Mouse (Mus musculus) layer of hippocampus, postnatal 36 days (tissue): ENCODE measurements around the gene Chac1. TPM values are rescaled to one million over a fixed set of nuclear protein-coding genes. Genes with fewer than 3 reads are reported as not detected.

Source experiments
- DNase-seq, 2 experiments: peaks; one replicate each; pipeline ENCODE4 v3.0.0; 2022
- total RNA-seq, 2 experiments: library from RNA; stranded (reverse); gene quantifications; 2 replicates each; pipeline ENCODE4 v1.2.3; 2021

Chac1 gene
- 1 to 10 TPM; 5.2 to 5.8 TPM for total RNA-seq

DNA sequence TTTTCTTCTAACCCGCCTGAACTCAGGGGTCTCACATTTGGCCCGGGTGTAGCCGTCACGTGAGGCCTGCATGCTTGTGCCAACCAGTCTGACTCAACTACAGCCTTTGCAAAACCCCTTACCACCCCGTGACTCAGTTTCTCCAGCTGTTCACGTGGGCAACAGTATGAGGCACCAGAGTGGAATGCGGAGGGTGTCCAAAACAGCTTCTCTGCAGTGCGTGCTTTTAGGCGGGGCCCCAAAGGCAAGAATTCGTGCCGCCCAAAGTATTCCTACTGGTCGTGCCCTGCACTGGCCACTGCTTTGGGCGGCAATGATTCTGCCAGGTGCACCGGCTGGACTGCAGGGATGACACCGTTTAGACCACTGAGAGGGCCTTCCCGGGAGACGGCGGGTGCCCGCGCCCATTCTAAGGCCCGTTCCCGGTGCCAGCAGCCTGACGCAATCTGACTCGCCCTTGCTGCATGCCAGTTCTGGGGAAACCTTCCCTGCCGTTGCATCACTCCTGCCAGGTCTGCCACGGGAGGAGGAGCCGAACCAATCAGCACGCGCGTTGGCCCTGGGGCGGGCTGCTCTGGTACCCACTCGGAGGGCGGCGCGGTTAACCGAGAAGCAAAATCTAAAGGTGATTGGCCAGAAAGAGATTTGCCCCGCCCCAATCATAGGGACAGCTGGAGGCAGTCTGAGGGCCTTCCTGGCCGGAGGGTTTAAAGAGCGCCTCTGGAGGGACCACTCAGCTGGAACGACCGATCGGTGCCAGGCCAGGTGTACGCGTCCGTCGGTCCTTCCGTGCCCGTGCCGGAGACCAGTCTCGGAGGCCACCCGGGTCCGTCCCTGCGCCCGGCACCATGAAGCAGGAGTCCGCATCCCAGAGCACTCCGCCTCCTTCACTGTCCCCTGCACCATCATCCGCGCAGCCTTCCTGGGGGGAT is at the start of gene Chac1:
Gene Chac1, plus strand, starts transcription at position 675 of the 932 bp plus-strand sequence.
- DNase-seq: peak; percentile 91 to 92

DNA sequence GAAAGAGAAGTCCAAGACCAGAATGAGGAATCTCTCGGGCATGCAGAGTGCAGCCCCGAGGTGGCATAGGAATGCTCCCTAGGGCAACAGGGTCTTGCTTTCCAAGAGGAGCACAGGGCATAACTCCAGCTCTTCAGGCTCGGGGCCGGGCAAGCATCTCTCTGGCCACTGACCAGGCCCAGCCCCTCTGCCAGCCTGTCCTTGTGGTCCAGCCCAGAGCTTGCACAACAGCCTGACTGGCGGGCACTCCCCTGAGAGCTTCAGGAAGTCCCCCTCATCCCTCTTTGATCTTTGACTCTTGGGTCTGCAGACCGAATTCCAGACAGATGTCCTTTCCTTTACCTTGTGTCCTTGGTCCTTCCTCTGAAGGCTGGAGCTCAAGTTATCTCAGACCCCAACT is 48.2 kb upstream of the Chac1 start:
- no peak for DNase-seq

DNA sequence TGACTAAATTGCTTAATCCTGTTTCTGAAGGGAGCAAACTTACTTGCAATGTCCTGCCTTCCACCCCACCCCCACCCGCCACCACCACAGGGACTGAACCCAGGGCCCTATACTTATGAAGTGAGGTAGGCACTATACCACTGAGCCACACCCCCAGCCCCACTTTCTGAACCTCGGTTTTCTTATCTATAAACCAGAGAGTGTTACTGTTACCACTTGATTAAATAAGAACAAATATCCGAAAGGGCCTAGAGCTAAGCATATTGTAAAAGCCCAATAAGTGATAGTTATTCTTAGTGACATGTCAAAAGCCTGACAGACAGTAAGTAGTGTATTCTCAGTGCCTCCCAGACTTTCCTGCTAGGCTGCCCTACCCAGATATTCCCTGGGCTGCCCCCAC is 46.6 kb upstream of the Chac1 start:
- DNase-seq: no peak

DNA sequence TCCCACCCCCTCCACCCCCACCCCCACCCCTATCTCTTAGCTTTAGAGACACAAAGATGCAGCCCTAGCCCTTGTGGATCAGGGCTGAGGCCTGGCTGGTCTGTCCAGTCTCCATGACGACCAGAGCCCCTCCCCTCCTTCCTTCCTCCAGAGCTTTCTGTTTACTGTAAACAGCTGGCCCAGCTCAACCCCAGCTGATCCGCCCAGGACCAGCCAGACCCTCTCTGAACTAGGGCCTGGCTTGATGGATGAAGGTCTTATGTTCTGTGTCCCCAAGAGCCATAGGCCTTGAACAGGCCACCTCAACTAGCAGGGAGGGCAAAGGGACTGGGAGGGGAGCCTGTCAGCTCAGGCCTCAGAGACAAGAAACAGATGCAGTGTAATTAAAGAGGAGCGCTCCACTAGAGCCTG is 46.2 kb upstream of the Chac1 start:
- DNase-seq: no peak

DNA sequence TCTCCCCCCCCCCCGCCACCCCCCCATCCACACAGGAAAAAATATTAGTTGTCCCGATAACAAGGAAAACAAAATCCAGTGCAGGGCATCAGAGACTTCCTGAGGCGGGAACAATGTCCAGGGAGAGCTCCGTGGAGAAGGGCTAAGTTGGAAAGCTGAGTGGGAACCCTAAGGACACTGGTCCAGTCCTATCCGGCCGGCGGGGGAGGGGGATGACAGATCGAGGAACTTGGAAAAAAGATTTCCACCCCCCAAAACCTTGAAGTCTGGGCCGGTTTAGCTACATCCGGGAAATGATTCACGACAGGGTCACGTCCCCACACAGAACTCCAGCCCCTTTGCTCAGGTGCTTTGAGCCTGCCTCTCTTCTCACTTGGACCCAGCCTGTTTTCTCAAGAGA is 39.5 kb upstream of the Chac1 start:
- DNase-seq: no peak

DNA sequence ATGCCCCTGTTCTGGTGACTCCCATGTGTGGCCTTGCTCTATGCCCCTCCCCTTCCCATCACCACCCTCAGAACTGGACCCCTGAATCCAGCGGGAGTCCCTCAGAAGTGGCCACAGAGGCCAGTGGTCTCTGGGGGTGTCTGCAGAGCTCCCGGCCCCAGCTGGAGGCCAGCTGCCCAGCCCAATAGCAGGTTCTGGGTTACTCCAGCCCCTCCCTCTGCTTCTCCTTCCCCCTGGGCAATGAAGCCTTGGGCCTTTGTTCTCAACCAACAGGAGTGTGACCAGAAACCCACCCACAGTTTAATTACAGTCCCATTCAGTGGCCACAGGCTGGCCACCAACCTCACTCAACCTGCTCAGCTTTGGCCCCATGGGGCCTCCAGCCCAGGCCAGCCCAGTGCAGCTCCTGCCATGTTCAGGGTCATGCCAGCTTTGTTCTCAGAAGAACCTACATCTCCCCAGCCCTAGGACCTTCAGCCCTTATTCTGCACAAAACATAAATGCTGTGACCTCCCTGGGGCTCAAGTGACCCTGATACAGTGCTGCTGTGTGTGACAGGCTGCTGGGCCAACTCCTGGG is 38.6 kb upstream of the Chac1 start:
- DNase-seq: no peak

DNA sequence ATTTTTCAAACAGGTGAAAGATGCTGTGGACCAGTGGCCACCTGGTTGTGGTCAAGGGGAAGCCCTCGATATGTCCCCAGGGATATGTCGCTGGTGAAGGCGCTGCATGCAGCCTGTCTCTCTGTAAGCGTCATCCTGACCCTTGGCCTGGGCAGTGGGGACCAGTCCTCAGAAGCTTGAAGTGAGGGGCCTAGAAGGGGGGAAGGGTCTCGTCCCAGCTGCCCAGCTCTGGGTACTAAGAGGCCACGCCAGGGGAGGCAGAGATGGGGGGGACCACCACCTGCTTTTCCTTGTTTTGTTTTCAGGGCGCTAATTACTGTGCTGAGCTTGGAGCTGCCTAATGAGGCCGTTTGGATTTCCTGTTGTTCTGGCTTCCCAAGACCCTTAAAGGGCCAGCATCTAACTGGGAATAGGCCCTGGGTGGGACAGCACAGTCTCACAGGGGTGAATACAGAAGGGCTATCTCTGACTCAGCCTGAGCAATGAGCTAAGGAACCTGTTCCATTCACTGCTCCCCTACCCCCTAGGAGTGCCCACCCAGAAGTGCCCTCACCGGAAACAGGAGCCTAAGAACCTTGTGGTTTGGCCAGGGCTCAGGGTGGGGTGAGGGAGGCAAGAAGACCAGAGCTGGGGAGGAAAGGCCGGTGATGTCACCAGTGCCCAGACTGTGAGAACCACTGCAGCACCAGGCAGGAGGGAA is 37.1 kb upstream of the Chac1 start:
- no peak for DNase-seq

DNA sequence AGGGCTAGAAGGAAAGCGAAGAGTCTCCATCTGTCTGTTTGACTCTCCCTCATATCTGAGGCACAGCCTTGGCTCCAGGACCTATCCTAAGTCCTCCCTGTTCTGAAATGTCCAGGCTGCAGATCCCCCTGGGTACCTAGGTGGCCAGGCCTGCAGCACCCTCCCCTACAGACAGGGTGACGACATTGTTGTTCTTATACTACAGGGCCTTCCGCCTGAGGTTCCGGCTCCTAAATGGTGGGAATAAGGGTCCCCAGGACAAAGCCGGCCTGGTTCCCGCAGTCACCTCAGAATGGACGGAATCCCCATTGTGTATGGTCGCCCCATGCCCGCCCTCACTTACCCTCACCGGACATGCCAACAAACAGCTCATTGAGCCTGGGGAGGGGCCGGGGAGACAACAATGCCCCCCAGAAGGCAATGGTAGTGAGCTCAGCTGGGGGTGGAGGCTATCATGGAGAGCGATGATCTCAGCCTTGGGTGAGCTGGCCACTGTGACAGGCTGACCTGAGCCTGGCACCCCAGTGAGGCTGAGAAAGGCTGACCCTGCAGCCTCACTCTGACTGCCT is 36.2 kb upstream of the Chac1 start:
- no peak for DNase-seq

DNA sequence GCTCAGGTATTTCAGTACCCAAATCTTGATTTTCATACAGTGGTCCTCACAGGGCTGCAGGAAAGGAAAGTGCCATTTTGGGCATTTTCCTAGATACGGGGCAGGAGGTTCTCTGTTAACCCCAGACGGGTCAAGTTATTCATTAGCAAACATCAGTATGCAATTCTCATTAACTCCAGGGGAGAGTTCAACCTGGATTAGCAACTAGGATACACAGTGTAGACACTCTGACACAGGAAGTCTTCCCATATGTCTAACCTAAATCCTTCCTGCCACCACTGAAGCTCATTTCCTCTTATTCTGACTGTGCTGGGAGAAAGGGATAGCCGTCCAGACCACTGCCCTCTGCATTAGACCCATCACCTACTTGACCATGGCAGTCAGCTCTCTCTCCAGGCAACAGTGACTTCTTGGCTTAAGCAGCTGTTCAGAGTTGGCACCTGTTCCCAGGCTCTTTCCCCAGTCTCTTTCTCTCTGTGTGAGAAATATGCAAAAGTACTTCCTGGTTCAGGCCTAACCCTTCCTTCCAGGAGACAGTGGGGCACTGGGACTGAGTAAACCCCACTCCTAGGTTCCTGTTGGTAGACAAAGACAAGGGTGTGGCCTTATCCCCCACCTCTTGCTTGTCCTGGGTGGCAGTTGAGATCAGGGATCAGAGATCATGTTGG is 32.9 kb upstream of the Chac1 start:
- no peak for DNase-seq

DNA sequence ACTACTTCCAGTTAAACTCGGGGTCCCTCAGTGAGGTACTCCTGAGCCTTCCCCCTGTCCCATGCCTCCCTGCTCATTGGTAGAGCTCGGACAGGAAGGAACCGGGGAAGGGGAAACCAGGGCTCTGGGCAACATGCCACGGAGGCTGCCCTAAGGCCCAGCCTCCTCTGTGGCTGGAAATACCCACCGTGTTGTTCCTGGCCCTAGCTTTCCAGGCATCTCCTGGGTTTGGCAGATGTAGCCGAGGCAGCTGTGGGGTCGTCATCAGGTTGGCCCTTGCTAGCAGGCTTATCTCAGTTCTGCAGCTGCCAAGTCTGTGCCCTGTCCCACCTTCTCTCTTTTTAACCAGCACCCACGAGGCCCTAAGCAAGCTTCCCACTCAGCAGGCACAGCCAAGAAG is 30.5 kb upstream of the Chac1 start:
- no peak for DNase-seq

DNA sequence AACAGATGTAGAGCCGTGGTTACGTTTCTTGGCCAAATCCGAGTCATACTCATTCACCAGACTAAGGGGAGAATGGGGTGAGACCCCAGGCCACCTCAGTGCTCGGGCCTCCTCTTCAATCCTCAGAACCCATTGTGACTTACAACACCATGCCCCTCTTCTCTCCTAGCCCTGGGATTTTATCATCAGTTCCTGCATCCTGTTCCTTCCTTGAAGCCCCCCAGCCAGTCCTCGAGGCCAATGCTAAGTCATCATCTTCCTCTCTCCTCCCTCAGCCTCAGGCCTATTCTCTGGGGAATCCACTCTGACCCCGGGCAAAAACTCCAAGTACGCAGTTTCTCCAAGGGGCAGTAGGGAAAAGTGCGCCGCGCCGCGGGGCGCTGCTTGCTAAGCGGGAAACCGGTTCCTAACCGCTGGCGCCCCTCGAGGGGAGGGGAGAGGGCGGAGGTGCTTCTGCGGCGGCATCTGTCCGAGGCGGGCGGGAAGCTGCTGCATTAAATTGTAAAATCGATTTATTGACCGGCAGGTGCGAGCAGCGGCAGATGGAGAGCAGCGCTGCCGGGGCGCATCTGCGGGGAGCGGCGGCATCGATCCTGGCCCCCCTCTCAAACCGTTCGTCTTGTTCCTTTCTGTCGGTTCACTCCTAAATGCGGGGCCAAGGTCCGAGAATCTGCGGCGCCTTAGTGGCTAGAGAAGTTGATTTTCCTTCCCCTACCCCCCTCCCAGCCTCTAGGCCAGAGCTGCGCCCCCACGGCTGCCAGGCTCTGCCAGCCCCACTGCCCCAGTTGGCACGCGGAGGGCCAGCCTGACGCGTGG is 29.1 kb upstream of the Chac1 start:
- no peak for DNase-seq

DNA sequence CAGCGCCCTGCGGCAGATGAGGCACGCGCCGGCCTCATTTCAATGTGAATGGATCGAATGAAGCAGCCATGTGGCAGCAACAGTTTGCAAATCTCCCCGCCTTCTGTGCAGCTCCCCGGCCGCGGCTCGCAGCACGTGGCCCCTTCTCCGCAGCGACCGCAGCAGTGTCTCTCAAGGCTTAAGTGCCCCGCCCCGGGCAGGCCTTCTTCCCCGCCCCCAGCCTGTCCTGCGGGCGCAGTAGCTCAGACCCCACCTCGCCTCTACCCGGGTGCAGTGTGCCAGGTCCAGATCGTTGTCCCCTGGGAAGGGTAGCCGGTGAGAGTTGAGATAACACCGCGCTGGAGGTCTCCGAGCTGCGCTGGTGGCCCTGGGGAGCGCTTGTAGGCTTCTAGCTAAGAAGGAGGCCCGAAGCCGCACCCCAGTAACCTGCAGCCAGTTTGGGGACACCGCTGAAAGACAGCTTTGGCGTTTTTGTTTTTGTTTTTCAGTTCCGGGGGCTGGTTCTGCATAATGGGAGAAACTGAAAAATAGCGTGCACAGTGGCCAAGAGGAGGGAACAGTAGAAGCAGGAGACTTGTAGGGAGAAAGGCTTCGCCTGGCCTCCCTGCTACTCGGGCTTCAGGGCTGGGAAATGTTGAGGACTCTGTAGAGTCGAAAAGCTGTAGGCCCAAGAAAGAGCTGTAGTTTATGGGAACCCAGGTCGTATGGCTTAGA is 28.3 kb upstream of the Chac1 start:
- peak; percentile 74 for DNase-seq

DNA sequence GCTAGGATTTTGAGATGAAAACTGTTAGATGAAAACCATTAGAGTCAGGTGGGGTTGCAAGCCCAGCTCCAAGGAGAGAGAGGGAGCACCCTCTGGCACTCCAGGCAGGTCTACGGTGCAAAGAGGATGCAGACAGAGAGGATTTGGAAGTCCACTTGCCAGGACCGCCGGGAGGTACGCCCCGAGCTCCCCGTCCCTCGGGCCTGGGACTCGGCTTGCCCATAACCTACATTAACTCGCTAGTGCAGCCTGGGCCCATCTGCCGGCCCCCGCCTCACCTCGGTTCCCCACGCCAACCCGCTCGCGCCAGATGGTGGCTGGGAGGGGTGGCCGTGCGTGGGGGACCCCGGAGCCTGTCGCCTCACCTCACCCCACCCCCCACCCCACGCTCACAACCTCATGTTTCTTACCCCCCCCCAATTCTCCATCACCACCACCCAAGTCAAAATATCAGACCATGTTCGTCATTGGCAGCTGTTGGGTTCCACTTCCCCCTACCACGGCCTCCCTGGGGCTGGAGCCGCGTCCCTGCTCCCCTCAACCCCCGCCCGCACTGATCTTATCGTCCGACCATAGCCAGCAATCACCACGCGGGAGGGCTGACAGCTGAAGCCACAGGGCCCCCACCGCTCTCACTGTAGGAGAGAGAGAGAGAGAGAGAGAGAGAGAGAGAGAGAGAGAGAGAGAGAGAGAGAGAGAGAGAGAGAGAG is 27.0 kb upstream of the Chac1 start:
- no peak for DNase-seq

DNA sequence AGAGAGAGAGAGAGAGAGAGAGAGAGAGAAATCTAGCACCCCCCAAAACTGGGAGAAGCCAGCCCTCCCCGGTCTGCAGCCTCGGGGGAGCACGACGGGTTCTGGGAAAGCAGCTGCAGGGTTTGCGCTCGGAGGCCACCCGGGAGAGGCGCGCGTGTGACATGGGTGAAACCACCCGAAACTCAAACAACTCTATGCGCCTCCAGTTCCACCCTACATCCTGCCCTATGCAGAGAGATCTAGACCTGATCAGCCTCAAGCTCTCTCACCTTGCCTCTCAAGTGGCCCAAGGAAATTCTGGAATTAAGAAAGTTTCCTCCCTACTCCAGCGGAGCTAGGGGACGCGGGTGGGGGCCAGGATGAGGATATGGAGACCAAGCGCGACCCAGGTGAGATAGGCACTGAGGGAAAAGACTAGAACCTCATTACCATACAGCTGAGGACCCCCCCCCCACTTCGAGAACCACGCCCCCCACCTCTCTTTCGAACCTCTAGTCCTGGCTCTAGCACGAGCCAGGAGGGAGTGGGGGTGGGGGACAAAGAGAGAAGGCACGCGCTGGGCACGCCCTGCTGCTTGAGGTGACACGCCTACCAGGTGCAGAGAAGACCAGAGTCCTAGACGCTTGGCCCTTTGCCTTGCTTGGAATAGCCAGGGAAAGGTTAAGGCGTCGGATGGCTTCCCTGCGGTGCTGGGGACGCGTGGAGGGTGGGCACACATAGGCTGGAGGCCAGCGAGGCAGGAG is 26.3 kb upstream of the Chac1 start:
- DNase-seq: no peak

DNA sequence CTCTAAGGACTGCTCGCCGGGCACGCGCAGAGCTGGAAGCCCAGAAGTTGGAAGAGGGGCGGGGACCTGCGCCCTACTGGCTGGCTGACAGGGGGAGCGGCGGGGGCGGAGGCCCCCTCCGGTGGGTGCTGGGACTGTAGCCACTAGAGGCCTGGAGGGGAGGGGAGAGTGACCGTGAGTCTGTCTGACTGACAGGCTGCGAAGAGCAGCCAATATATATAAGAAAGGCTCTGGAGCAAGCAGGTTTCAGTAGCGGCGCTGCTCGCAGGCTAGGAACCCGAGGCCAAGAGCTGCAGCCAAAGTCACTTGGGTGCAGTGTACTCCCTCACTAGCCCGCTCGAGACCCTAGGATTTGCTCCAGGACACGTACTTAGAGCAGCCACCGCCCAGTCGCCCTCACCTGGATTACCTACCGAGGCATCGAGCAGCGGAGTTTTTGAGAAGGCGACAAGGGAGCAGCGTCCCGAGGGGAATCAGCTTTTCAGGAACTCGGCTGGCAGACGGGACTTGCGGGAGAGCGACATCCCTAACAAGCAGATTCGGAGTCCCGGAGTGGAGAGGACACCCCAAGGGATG is 25.4 kb upstream of the Chac1 start, which contains the start of gene Dll4:
Gene Dll4, plus strand, starts transcription at position 217 of the 576 bp plus-strand sequence.
- DNase-seq: no peak

DNA sequence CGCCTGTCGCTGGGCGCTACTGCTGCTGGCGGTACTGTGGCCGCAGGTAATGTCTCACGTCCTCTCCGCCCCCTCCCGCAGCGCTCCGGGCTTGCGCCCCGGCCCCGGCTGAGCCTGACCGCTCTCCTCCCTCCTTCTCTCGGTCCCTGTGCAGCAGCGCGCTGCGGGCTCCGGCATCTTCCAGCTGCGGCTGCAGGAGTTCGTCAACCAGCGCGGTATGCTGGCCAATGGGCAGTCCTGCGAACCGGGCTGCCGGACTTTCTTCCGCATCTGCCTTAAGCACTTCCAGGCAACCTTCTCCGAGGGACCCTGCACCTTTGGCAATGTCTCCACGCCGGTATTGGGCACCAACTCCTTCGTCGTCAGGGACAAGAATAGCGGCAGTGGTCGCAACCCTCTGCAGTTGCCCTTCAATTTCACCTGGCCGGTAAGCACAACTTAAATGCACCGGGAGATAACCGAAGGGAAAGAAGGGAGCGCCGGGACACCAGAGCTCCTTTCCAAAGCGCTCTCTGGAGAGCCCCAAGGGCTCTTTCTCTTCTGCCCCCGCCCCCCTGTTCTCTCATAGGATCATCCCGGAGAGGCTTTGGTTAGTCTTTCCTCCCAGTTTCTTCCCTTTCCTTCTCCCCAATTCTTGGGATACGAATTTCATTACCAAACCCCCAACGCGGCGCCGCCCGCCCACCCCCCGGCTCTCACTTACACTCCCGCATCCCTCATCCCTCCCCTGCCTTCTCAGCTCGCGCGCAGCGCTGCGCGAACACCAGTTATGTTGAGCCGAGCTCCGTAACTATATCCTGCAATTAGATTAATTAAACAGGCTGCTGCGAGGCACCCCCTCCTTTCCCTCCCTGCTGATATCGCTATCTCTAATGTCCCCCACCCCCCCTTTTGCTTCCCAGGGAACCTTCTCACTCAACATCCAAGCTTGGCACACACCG is 24.6 kb upstream of the Chac1 start:
- no peak for DNase-seq

DNA sequence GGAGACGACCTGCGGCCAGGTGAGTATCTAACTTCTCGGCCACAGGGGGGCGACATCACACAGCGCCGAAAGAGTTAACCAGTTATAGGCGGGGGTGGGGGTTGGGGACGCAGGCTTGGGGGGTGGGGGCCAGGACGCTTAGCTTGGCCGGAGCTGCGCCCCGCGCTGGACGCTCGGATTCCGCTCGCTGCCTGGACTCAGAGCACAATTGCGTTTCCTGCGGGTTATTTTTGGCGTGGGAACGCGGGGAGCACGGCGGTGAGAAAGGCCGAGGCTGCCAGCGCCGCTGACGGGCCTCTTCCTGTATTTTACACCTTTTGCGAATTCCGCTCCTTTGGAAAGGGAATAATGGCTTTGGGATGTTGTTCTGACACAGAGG is 23.9 kb upstream of the Chac1 start:
- no peak for DNase-seq
